Mouse (Mus musculus): ENCODE measurements at regions not wholly inside any gene's neighbourhood (a gene's known extent, or its start where the extent isn't known, plus 50 kb on each side); places are given as distances from the start of the nearest gene placed in this dataset.

DNA sequence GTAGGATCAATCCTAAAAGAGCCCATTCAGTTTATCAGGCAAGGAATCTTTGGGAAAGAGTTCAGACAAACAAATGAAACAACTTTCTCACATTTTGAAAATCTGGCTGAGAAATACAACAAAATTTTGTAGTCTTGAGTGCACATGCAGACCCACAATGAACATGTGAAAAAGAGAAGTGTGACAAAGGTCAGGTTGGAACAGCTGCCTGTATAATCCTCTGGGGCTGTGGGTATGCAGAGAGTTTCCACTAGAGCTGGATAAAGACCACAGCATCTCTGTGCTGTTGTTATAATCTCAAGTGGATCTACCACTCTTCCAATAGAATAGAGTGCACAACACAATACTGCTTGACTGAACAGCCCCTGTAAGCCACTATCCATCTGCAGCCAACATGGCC lies 482.3 kb downstream of the Irx1 start:
- DNase-seq = no peak

DNA sequence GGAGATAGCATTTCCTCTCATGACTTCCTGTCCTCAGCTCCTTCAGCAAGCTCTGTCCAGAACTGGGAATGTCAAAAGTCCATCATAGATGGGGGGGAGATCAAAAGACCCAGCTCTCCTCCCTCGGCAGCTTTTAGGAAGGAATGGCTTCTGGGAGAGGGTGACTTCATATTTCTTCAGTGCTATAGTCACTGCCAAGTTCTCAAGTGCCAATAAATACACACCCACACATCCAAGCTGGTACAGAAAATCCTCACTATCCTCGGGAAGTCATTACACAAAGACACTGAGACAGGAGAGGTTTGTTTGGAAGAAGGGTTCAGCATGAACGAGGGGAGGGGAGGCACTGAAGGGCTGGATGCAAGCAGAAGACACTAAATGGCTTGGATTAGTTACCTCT lies 502.0 kb downstream of the Irx1 start:
- no peak for DNase-seq

DNA sequence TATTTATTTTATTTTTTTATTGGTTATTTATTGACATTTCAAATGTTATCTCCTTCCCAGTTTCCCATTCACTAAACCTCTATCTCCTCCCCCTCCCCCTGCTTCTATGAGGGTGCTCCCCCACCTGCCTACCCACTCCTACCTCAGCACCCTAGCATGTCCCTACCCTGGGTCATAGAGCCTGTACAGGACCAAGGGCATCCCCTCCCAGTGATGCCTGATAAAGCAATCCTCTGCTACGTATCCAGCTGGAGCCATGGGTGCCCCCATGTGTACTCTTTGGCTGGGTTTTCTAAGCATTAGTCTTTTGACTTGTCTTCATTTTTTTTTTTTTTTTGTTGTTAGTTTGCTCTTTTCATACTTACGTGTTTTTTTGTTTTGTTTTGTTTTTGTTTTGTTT lies 502.9 kb downstream of the Irx1 start:
- DNase-seq = no peak

DNA sequence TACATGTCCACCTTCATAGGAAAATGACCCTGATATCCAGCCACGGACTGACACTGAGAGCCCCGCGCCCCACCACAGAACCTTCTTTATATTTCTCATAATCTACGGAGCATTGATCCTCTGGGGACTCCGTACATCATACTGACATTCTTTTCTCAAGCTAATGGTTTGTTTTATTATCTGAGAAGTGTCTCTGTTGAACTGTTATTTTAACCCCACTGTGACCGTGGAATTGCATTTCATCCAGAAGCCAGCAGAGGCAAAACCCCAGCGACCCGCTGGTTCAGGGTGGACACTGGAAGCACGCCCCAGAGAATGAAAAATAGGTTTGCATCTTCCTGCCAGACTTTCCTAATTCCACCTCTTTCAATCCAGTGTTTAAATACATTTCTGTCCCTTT lies 503.4 kb downstream of the Irx1 start:
- DNase-seq = no peak

DNA sequence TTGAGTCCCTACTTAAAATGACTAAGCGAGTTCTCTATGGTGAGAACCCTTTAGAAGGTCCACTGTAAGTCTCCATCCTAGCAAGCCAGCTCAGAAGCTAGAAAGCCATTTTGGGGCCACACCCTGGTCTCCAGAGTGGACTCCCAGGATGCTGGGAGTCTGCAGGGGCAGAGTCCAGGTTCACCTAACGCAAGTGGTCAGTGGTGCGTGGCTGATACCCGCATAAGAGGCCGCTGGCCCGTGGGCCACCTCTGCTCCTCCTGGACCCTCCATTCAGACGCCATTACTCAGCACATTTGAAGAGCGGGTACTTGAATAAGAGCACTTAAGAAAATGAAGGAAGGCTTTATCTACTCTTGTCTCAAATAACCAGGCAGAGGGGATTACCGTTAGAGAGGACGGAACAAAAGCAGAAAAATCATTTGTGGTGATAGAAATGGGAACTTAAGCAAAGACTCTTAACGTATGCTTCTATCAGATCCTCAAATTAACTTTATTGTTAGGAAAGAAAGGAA lies 504.4 kb downstream of the Irx1 start:
- peak; percentile 13 for DNase-seq

DNA sequence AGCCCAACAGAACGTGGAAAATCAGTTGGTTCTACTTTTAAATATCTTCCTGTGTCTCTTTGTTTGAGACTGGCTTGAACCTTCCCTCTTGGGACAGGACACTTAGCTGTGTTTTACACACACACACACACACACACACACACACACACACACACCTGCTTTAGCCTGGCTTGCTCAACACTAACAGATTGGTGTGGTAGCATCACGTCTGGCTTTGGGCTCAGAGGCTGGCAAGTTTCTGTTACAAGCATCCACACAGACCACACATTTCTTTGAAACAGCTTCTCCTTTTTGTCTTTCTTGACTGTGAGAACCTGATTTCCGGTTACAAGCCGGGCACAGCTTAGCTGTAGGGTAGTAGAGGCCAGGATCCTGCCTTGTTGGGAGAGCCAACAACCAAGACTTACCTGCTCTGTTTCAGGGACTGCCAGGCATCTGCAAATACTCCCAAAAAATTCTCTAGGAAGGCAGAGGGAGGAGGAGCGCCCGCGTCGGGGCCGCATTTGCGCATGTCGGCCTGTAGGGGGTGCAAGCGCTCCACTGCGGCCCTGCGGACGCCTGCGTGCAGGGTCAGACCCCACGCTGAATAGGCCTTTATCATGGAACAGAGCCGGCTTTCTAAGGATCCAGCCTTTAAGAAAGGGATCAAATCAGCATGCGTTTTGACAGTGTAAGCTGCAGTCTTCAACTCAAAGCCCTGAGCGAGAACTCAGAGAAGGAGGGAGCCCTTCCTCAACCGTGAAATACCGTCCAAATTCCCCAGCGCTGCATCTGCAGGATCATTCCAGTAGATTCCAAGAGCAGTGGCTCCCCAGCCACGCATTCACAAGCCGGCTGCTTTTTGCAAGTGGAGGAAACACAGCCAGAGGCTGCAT lies 505.2 kb downstream of the Irx1 start:
- DNase-seq = peak; percentile 79

DNA sequence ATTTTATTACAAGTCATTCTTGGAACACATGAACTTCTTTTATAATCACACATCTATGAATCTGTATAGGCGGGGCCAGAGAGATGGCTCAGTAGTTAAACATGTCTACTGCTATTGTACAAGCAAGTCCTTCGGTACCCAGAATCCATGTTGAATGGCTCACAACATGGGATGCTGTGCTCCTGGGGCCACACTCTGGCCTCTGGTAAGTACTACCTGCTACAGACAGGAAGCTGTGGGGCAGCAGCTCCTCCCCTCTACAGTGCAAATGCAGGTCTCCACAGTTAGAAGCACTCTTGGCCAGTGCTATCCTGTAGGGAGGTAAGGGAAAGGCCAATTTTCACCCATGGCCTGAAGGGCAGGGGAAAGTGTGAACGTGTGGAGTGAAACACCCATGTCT lies 506.0 kb downstream of the Irx1 start:
- no peak for DNase-seq

DNA sequence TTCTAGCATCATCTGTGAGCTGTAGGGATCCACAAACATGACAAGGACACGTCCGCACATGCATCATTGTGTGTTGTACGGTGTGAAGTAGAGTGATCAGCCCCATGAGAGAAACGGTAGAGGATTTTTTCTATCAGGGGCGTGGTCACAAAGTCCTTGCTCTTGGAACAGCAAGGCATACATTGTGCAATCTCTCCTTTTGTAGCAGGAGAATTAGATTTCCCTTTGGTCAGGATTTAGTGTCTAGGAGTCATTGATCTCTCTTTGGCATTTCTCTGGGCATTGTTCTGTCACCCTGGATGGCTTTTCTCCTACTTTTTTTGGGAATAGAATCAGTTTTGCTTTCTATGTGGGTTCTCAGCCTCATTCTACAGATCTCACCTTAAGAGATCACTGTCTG lies 511.3 kb downstream of the Irx1 start:
- no peak for DNase-seq

DNA sequence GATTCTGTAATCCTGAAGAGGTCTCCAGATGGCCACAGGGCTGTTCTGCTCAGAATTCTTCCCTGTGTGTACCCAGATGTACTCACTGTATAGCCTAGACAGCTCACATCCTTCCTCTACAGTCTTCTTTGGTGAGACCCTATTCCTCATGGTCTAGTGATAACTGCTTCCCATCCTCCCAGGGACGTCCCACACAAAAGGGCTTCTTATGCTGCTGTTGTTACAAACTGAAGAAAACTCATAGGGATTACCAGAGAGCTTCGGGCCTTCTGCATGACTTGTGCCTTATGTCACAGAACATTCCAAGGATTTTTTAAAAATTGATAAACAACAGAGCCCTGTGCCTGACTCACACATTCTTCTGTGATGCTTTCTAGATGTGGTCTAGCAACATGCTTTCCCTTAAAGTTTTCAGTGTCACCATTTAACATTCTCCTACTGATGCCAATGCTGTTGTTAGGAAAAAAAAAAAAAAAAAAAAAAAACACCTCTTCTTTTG lies 525.9 kb downstream of the Irx1 start:
- no peak for DNase-seq

DNA sequence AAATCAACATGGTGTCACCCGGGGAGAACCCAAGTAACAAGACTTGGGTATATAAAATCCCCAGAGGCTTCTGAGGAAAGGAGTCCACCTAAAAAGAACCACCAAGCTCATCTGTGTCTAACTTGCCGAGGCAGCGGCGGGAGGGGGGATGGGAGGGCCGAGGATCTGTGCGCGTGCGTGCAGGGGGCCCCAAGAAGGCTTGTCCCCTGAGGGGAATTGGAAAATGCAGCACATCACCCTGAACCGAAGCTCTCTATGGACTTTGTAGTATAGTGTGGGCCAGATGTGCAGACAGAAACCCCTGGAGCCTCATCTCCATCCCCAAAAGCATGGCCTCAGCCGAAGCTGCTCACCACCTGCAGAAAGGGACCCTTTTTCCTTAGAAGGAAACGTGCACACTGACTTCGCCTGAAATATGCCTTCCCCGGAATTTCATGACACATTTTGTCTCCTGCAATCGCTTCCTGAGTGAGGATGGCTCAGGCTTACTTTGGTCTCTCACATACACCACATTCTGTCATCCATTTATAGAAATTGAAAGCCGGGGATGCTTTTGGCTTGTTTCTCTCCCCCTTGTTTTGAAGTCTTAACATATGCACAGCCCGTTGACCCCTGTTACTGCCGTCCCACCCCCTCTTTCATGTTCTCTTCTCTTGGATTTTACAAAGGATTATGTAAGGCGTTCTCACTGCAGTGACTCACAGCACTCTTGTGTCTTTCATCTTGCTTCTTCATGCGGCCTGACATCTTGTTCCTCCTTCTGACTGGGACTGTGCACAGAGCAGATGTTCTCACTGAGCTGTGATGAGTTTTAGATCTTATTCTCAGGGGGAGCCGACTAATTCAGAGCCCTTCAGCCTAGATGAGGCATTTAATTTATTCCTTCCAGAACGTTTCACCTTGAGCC lies 559.6 kb downstream of the Irx1 start:
- peak; percentile 34 for DNase-seq

DNA sequence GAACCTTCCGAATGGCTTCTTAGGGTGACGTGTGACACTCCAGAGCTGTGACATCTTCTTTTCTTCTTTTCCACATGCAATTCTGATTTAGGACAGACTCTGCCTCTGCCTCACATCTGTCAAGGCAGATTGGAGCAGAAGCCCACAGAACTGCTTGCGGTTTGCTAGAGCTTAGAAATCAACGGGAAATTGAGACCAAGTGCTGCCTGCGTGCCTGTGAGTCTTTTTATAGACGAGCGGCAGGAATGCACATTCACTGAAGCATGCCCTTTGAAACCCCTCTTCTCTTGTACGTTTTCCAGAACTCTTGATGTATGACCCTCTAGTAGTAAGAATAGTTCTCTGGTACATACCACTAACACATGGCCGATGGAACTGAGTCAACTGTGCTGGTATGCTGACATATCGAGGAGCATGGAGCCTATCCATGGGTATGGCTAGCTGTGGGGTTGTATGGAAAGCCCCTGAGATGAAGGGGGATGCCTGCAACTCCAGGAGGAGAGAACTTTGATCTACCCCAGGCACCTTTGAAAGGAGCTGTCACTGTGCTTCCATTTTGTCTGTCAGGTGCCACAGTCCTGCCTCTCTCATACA lies 552.2 kb upstream of the Adamts16 start:
- peak; percentile 2 for DNase-seq

DNA sequence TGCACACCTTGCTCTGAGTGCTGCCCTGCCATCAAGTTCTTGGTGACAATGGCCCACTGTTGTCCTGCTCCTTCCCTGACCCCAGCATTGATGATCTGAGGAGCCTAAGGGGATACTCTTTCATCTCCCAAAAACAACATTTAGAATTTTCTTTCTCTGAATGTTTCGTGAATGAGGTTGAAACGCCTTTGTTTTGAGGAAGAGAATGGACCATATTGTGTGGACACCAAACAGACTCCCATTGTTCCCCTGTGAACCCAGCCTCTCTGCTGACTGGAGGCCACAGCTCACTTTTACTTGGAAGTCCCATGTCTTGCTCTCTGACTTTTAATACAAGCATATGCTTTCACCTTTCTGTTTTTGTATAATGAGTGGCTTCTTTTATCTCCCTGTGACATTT lies 537.0 kb upstream of the Adamts16 start:
- DNase-seq = peak; percentile 20

DNA sequence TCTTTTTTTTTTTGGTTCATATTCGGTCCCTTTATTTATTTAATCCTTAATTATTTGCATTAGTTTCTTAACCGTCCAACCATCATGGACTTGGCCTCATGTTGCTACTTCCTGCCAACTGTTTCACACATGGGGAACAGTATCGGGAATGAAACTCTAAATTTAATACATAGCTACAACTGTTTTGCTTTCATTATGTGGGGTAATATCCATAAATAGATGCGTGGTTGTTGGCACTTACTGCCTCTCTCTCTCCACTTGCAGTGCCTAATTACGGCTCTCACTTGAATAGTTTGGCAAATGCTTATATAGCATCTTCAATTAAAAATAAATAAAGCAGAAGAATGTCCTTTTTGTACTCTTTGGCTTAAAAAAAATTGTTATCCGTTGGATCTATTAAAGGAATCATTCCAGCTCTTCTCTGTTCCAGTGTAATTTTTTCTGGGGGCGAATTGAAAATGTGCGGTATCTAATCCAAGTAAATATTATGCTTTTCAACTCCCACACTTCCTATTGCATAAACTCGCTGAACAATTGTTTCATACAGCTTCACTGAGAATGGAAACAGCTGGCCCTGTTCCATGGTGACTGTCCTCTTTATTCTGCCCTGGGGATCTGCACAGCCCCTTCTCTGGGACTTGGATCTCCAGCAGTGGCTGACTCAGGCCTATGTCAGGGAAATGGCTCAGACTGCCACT lies 534.4 kb upstream of the Adamts16 start:
- DNase-seq = peak; percentile 47

DNA sequence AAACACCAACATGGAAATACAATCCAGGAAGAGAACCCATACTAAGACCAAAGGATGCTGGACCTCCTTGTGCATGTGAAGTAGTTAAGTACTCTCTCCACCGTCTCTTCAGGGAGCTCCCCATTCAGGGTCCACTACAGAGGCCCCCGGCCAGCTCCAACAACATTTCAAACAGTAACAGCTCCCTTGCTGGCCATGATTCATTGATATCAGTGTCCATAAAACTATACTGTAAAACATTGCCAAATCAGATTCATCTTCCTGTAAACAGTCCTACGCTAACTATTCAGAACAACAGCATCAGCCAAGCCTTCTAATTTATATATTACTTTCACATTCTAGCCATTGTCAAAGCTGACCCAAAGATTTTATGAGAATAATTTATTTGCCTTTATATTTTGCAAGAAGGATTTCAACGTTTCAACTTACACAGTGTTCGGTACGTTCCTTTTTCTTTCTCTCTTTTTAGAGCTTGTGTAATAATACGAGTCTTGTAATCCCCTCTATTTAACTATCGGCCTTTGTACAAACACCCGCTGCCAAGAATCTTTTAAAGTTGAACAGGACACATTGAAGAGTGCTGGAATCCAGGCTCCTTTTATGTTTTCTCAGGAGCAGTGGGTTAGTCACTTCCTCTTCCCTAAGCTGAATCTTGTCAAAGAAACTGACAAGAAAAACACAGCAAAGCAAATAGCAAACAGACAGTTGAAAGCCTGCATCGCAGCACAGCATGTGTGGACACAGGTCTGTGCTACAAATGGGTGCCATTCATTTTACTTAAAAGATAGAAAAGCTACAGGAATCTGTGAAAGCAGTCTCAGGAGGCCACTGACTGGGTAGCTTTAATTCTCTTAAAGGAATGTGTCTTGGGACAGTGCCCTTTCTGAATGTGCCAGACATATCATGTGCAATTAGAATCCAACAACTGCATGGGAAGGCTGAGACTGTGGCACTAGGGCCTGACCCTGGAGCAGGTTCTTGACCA lies 531.4 kb upstream of the Adamts16 start:
- DNase-seq = no peak

DNA sequence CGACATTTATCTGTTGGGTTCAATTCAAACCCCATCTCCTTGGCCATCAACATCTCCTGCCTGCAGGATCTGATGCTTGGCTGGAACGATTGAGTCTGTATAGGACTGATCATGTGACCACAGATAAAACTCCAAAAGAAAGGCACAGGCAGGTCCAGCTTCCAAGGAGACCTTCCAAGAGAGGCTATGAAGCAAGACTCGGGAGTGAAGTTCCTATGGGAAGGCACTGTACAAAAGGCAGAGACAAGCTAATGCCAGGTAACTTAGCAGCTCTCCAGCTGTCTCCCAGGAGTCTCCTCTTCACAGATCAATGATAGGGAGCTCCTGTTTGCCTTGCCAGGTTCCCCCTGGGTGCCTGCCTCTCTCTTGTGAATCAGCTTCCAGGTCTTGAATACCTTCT lies 528.2 kb upstream of the Adamts16 start:
- DNase-seq = no peak

DNA sequence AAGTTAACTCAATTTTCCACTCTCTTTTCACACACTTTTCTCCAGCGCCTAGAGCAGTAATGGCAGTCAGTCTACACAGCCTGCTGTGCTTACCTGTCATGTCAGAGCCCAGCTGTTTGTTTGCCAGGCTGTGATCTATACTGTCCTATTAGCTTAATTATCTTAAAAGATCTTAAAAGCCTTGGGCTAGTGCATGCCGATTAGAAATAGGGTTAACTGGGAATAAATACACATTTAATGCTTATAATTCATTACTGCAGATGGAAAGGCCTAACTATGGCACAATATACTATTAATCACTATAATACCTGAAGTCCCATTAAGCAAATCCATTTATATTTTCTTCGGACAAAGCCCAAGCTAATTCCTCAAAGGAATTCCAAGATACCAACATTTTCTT lies 523.6 kb upstream of the Adamts16 start:
- DNase-seq = no peak

DNA sequence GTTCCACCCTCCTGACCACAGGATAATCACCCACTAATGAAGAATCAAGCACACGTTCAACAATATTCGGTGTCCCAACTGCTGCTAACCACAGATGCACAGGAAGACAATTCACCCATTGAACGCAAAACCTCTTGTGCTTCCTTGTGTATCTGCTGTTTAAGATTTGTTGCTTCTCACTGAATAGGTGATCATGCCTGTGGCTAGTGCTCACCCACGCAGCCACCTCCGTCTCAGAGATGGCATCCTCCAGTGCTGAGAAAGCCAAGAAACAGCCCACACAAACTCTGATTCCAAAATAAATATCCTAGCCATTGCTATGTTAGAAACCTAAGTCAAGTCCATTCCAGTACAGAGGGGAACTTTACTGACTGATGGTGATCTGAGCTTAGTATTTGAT lies 520.7 kb upstream of the Adamts16 start:
- no peak for DNase-seq

DNA sequence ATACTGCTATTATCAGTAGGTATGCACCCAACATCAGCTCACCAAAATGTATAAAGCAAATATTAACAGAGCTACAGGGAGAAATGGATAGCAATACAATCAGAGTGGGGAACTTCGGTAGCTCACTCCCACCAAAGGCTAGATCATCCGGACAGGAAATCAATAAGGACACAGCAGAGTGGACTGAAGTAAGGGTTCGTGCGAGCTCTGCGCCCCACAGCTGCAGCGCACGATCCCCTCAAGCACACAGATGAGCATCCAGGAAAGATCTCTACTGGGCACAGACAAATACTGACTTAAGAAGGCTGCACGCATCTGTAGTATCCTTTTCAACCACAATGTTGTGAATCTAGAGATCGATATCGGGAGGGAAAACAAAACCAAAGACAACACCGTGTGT lies 517.5 kb upstream of the Adamts16 start:
- DNase-seq = no peak

DNA sequence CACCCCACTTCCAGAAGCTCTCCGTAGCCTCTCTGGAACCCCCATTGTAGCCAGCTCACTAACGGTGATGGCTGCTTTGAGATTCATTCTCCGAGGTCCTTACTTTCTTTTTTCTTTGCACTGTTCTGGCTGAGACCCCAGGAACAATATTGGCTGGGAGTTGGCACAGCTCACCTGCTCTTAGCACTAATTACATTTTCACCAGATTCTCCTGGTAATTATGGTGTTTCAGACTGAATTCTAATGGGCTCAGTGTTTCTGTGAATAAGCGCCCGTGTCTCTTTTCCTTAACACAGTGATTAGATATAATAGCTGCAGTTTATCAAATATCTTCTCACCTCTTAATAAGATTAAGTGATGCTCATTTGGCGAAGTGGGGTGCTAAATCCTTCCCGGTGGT lies 509.2 kb upstream of the Adamts16 start:
- DNase-seq = no peak

DNA sequence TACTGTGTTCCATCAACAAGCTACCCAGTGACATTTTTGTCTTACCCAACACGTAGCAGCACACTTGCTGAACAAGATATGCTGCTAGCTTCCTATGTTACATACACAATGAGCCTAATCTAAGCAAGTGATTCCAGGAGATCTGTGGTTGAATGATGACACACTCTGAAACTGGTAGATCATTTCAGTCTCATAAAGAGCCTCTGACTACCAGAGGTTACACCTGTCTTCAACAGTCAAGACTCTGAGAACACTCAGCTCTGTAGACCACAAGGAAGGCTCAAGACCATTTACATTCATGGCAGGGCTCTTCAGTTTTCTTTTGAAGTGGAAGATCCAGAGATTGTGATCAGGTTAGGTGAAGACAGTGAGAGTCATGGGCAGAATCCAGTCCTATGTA lies 501.3 kb upstream of the Adamts16 start:
- DNase-seq = no peak

DNA sequence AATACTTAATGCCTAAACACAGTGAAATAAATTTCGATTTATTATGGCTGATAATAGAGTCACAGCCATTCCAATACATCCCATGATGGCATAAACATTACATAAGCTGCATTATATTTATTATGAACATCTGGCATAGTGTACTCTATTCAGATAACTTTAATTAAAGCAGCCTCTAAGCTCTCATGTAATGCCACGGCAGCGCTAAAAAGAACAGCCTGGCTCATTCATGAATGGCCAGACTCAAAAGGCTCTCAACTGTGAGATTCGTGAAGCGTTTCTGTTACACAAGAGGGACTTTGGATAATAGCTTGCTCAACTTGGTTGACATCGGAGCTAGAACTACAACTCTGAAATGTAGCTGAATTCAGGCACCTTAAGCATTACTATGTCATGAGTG lies 497.1 kb upstream of the Adamts16 start:
- no peak for DNase-seq
